17 mouse cellular contexts compared by ENCODE assay signal in genomic region chr2:24809746-24810145, GRCm38 (mm10). TPM values are rescaled to one million over a fixed set of nuclear protein-coding genes. Genes with fewer than 3 reads are reported as not detected.
"Had no signal": no experiment of that assay in that cellular context is flagged by ENCODE, and none has a peak within 500 bp of the region (broad histone marks: within the 10 kb centered on the region; RNA-seq: fewer than 3 reads in every experiment).

No protein-coding gene starts in this region.

- H3K27ac ChIP-seq: neural tube, embryonic 13.5 days; neural tube, embryonic 15.5 days; stomach, embryonic 15.5 days; stomach, postnatal 0 days had no signal

- DNase-seq: retina, postnatal 1 day; right cerebral cortex, adult 18-20 months; right cerebral cortex, postnatal 14 days; right cerebral cortex, postnatal 25 days; right cerebral cortex, postnatal 4 days; spleen, adult 18-20 months; thymus, adult 18-20 months; thymus, adult 2 months; thymus, postnatal 14 days; thymus, postnatal 25 days; thymus, postnatal 36 days; thymus, postnatal 4 days had no signal

- H3K4me1 ChIP-seq: neural tube, embryonic 13.5 days; neural tube, embryonic 15.5 days; stomach, embryonic 15.5 days had no signal

- H3K9ac ChIP-seq: neural tube, embryonic 13.5 days; neural tube, embryonic 15.5 days; stomach, embryonic 15.5 days had no signal

- H3K4me2 ChIP-seq: neural tube, embryonic 13.5 days; neural tube, embryonic 15.5 days; stomach, embryonic 15.5 days had no signal

- H3K27me3 ChIP-seq: neural tube, embryonic 13.5 days; neural tube, embryonic 15.5 days; stomach, embryonic 15.5 days had no signal

- H3K9me3 ChIP-seq: neural tube, embryonic 13.5 days; neural tube, embryonic 15.5 days; stomach, embryonic 15.5 days had no signal

- H3K4me3 ChIP-seq: neural tube, embryonic 13.5 days; neural tube, embryonic 15.5 days; stomach, embryonic 15.5 days had no signal

RNA-seq across cellular contexts. Expression of gene Cacna1b, which starts 46.8 kb away (rescaled TPM):
- total RNA-seq: neutrophil, adult 5-6 weeks had no signal
